17 mouse cellular contexts compared by ENCODE assay signal in genomic region chr4:109236186-109236879, GRCm38 (mm10). TPM values are rescaled to one million over a fixed set of nuclear protein-coding genes. Genes with fewer than 3 reads are reported as not detected.
DNase-seq lines count a peak whose midpoint lies in the region; ATAC-seq lines count a peak whose summit lies in the region.
"Had no signal": no experiment of that assay in that cellular context is flagged by ENCODE, and none has a peak within 500 bp of the region (broad histone marks: within the 10 kb centered on the region; RNA-seq: fewer than 3 reads in every experiment).

No protein-coding gene starts in this region.

- H3K27me3 ChIP-seq in neural tube, embryonic 12.5 days (replicated peaks): no peaks in the 10 kb centered on the region
- H3K27me3 ChIP-seq in hindbrain, embryonic 13.5 days: no peaks in the 10 kb centered on the region
- H3K27me3 ChIP-seq in midbrain, embryonic 13.5 days: no peaks in the 10 kb centered on the region
- H3K27me3 ChIP-seq: limb, embryonic 15.5 days had no signal

- no peak overlapping the region for H3K4me2 ChIP-seq in neural tube, embryonic 12.5 days (replicated peaks)
- H3K4me2 ChIP-seq in hindbrain, embryonic 13.5 days: no peak overlapping the region
- no peak overlapping the region for H3K4me2 ChIP-seq in midbrain, embryonic 13.5 days (replicated peaks)
- H3K4me2 ChIP-seq: limb, embryonic 15.5 days had no signal

- no peak overlapping the region for H3K9ac ChIP-seq in neural tube, embryonic 12.5 days
- H3K9ac ChIP-seq in hindbrain, embryonic 13.5 days: no peak overlapping the region
- H3K9ac ChIP-seq in midbrain, embryonic 13.5 days (replicated peaks): no peak overlapping the region
- H3K9ac ChIP-seq: limb, embryonic 15.5 days; liver, postnatal 0 days had no signal

- 66% methylated on average over 7 of the region's 7 CpGs for WGBS in neural tube, embryonic 12.5 days
- WGBS in hindbrain, embryonic 13.5 days: 51% methylated on average over 7 of the region's 7 CpGs
- 64% methylated on average over 7 of the region's 7 CpGs for WGBS in midbrain, embryonic 13.5 days

- peak; percentile 42; the same call in 1 of the 2 replicates for ATAC-seq in neural tube, embryonic 12.5 days (ENCODE audit: low FRiP score, low read depth)
- 0 out of 2 replicates have a peak, but pooled peaks have one; percentile 41 for ATAC-seq in hindbrain, embryonic 13.5 days (ENCODE audit: low FRiP score)
- peak; percentile 56; the same call in 1 of the 2 replicates for ATAC-seq in midbrain, embryonic 13.5 days
- ATAC-seq: inflammation-experienced regulatory T-cells, adult 6 months; liver, postnatal 0 days had no signal

- no peak for DNase-seq in neural tube, embryonic 10.5 days (ENCODE audit: extremely low spot score, low spot score)
- DNase-seq in urinary bladder, postnatal 36 days (ENCODE audit: low spot score in 2 of 2): no peak
- no peak for DNase-seq in embryo, embryonic 10 days (ENCODE audit: low spot score)
- no peak for DNase-seq in urinary bladder, postnatal 10 days (ENCODE audit: low spot score)
- DNase-seq: adrenal gland, postnatal 25 days; cerebellum, adult 9-11 months; gastrocnemius, postnatal 14 days; kidney, adult 9 months; kidney, postnatal 36 days; liver, postnatal 0 days; thymus, adult 18-20 months had no signal

- H3K36me3 ChIP-seq in neural tube, embryonic 12.5 days: no peaks in the 10 kb centered on the region
- H3K36me3 ChIP-seq in hindbrain, embryonic 13.5 days: no peaks in the 10 kb centered on the region
- no peaks in the 10 kb centered on the region for H3K36me3 ChIP-seq in midbrain, embryonic 13.5 days
- H3K36me3 ChIP-seq: limb, embryonic 15.5 days had no signal

- H3K4me3 ChIP-seq in neural tube, embryonic 12.5 days: no peak overlapping the region
- no peak overlapping the region for H3K4me3 ChIP-seq in hindbrain, embryonic 13.5 days
- H3K4me3 ChIP-seq in midbrain, embryonic 13.5 days (replicated peaks): no peak overlapping the region
- H3K4me3 ChIP-seq: limb, embryonic 15.5 days had no signal

- peaks cover 11% of the 10 kb centered on the region; the same call in 1 of the 2 replicates for H3K4me1 ChIP-seq in neural tube, embryonic 12.5 days
- H3K4me1 ChIP-seq in hindbrain, embryonic 13.5 days (replicated peaks): peaks cover 40% of the 10 kb centered on the region
- H3K4me1 ChIP-seq in midbrain, embryonic 13.5 days (replicated peaks): peaks cover 17% of the 10 kb centered on the region

- no peak overlapping the region for H3K27ac ChIP-seq in neural tube, embryonic 12.5 days
- peak overlapping the region; percentile 82 for H3K27ac ChIP-seq in hindbrain, embryonic 13.5 days
- peak overlapping the region; percentile 61 for H3K27ac ChIP-seq in midbrain, embryonic 13.5 days
- H3K27ac ChIP-seq: limb, embryonic 15.5 days had no signal

- no peaks in the 10 kb centered on the region for H3K9me3 ChIP-seq in neural tube, embryonic 12.5 days
- no peaks in the 10 kb centered on the region; the same call in 1 of the 2 replicates for H3K9me3 ChIP-seq in hindbrain, embryonic 13.5 days
- no peaks in the 10 kb centered on the region for H3K9me3 ChIP-seq in midbrain, embryonic 13.5 days
- H3K9me3 ChIP-seq: limb, embryonic 15.5 days had no signal

RNA-seq across cellular contexts. Expression of gene Calr4, which starts 2.0 kb away (rescaled TPM):
- polyA plus RNA-seq in neural tube, embryonic 12.5 days (2016; fragmentation: Nextera tagmentation; extraction: Ambion mirVana): 0.71 and 1.4 TPM in 2 replicates
- 2.1 and 2.2 TPM in 2 replicates for polyA plus RNA-seq in hindbrain, embryonic 13.5 days (2015; fragmentation: Nextera tagmentation; extraction: Ambion mirVana)
- 0.61 and 0.69 TPM in 2 replicates for polyA plus RNA-seq in midbrain, embryonic 13.5 days (2015; fragmentation: Nextera tagmentation; extraction: Ambion mirVana)
- polyA plus RNA-seq: heart, postnatal 0 days; inflammation-experienced regulatory T-cells, adult 6 months; liver, postnatal 0 days had no signal

RNA-seq across cellular contexts. Expression of gene Osbpl9, which starts 34.3 kb away (rescaled TPM):
- polyA plus RNA-seq in neural tube, embryonic 12.5 days (2016; fragmentation: Nextera tagmentation; extraction: Ambion mirVana): 89.8 and 95.9 TPM in 2 replicates
- polyA plus RNA-seq in hindbrain, embryonic 13.5 days (2015; fragmentation: Nextera tagmentation; extraction: Ambion mirVana): 90.1 and 92.1 TPM in 2 replicates
- polyA plus RNA-seq in midbrain, embryonic 13.5 days (2015; fragmentation: Nextera tagmentation; extraction: Ambion mirVana): 80.0 and 83.8 TPM in 2 replicates

RNA-seq across cellular contexts. Expression of gene Eps15, which starts 43.7 kb away (rescaled TPM):
- polyA plus RNA-seq in neural tube, embryonic 12.5 days (2016; fragmentation: Nextera tagmentation; extraction: Ambion mirVana): 62.3 and 71.7 TPM in 2 replicates
- 68.8 and 69.1 TPM in 2 replicates for polyA plus RNA-seq in hindbrain, embryonic 13.5 days (2015; fragmentation: Nextera tagmentation; extraction: Ambion mirVana)
- polyA plus RNA-seq in midbrain, embryonic 13.5 days (2015; fragmentation: Nextera tagmentation; extraction: Ambion mirVana): 53.8 and 59.3 TPM in 2 replicates
